Mouse (Mus musculus): ENCODE results near the gene Actr6. TPM values are rescaled to one million over a fixed set of nuclear protein-coding genes. Genes with fewer than 3 reads are reported as not detected.

Actr6 gene
- total and polyA plus RNA-seq, 3 experiments = 14.4 to 414 (median 15.3) TPM

- TF ChIP-seq MEF2A (IDR thresholded peaks at IDR 0.05; ENCODE audit: extremely low read depth, insufficient replicate concordance, low read depth, low read length, poor library complexity, severe bottlenecking) = no peak
These were observed 13.5 kb upstream of the Actr6 start (continued) for GRCm38 (mm10) chr10:89745666-89746020.

GRCm38 (mm10) chr10:89744871-89745665 is 13.0 kb upstream of the Actr6 start, which contains the start of gene Uhrf1bp1l:
TSS of gene Uhrf1bp1l (plus strand) at chr10:89744991.
- H3K27ac ChIP-seq (ENCODE audit: control insufficient read depth, low read depth, low read length) = peak within 1 kb of the TSS; percentile 63
- peak within 1 kb of the TSS; percentile 90 to 96 for H3K4me3 ChIP-seq (ENCODE audit: control insufficient read depth in 1 of 2, insufficient read depth in 1 of 2, low read depth in 2 of 2, low read length in 2 of 2)
- peaks cover 7 to 39% of the 10 kb centered on the region in 2 experiments for H3K4me1 ChIP-seq (ENCODE audit: control insufficient read depth in 1 of 2, insufficient read depth in 2 of 2, low read length in 2 of 2)
- H3K79me2 ChIP-seq (ENCODE audit: control insufficient read depth, insufficient read depth, low read length, poor library complexity) = peaks cover 27% of the 10 kb centered on the region
- no peaks in the 10 kb centered on the region for H3K9me3 ChIP-seq (replicated peaks; ENCODE audit: insufficient read depth, low read length)
- peaks cover 0 to 26% of the 10 kb centered on the region in 2 experiments; a peak in 2 of 4 replicates for H3K36me3 ChIP-seq (ENCODE audit: control insufficient read depth in 1 of 2, insufficient read depth in 2 of 2, low read length in 2 of 2)
- H3K9ac ChIP-seq (ENCODE audit: control insufficient read depth, low read depth, low read length, poor library complexity, severe bottlenecking) = peak within 1 kb of the TSS; percentile 99
- DNase-seq (ENCODE audit: low read depth, low spot score) = peak; percentile 92
- H3K27me3 ChIP-seq (ENCODE audit: control insufficient read depth in 1 of 2, insufficient read depth in 2 of 2, low read length in 2 of 2) = no peaks in the 10 kb centered on the region
- TF ChIP-seq TCF12 (IDR thresholded peaks at IDR 0.05; ENCODE audit: low read depth, low read length) (peak; percentile 40; the same call in 1 of the 2 replicates), MAZ (IDR thresholded peaks at IDR 0.05; ENCODE audit: low read depth, low read length) (peak; percentile 56; the same call in 1 of the 2 replicates), GABPA (IDR thresholded peaks at IDR 0.05; ENCODE audit: low read depth, low read length) (no peak), MYC (IDR thresholded peaks at IDR 0.05; ENCODE audit: low read depth, low read length) (no peak), MXI1 (IDR thresholded peaks at IDR 0.05; ENCODE audit: low read depth, low read length) (peak; percentile 67), ZC3H11A (IDR thresholded peaks at IDR 0.05; ENCODE audit: low read depth, low read length) (no peak), KAT2A (conservative IDR thresholded peaks at IDR 0.05; ENCODE audit: low read depth, low read length) (no peak), MAFK (IDR thresholded peaks at IDR 0.05; ENCODE audit: borderline replicate concordance, low read depth, low read length) (no peak), MYB (IDR thresholded peaks at IDR 0.05; ENCODE audit: low read depth, low read length) (no peak), ZMIZ1 (IDR thresholded peaks at IDR 0.05; ENCODE audit: low read depth, low read length) (peak; percentile 58; the same call in 1 of the 2 replicates), MEF2A (IDR thresholded peaks at IDR 0.05; ENCODE audit: extremely low read depth, insufficient replicate concordance, low read depth, low read length, poor library complexity, severe bottlenecking) (no peak), EP300 (IDR thresholded peaks at IDR 0.05; ENCODE audit: low read depth in 1 of 2, low read length in 2 of 2) (no peak), SMC3 (IDR thresholded peaks at IDR 0.05; ENCODE audit: low read depth, low read length) (no peak), SIN3A (IDR thresholded peaks at IDR 0.05; ENCODE audit: low read length) (peak; percentile 60; the same call in 1 of the 2 replicates), ZNF384 (IDR thresholded peaks at IDR 0.05; ENCODE audit: low read depth, low read length) (no peak), NRF1 (IDR thresholded peaks at IDR 0.05; ENCODE audit: insufficient read depth, low read depth, low read length, poor library complexity, severe bottlenecking) (no peak), USF2 (IDR thresholded peaks at IDR 0.05; ENCODE audit: borderline replicate concordance in 1 of 2, insufficient read depth in 1 of 2, low read depth in 1 of 2, low read length in 2 of 2) (no peak), POLR2AphosphoS2 (IDR thresholded peaks at IDR 0.05; ENCODE audit: low read length) (peak; percentile 58; the same call in 1 of the 2 replicates), GATA1 (IDR thresholded peaks at IDR 0.05; ENCODE audit: low read depth, low read length) (no peak), RAD21 (IDR thresholded peaks at IDR 0.05; ENCODE audit: low read depth, low read length) (no peak), BHLHE40 (IDR thresholded peaks at IDR 0.05; ENCODE audit: borderline replicate concordance, low read depth, low read length) (no peak), CHD2 (IDR thresholded peaks at IDR 0.05; ENCODE audit: low read length) (no peak), ELF1 (IDR thresholded peaks at IDR 0.05; ENCODE audit: low read depth, low read length) (peak; percentile 81), TAL1 (IDR thresholded peaks at IDR 0.05; ENCODE audit: low read length) (no peak), MAX (IDR thresholded peaks at IDR 0.05; ENCODE audit: low read length) (no peak), NELFE (IDR thresholded peaks at IDR 0.05; ENCODE audit: low read depth, low read length) (peak; percentile 77), UBTF (IDR thresholded peaks at IDR 0.05; ENCODE audit: borderline replicate concordance, insufficient read depth, low read depth, low read length) (0 out of 2 replicates have a peak, but pooled peaks have one; percentile 41), CTCF (IDR thresholded peaks at IDR 0.05 in 2 of 3, conservative IDR thresholded peaks at IDR 0.05 in 1 of 3; ENCODE audit: control insufficient read depth in 1 of 3, insufficient read depth in 1 of 3, low read depth in 2 of 3, low read length in 3 of 3, poor library complexity in 1 of 3, severe bottlenecking in 1 of 3) (peak in 1 of 3 experiments; percentile 20; a peak in 1 of 6 replicates), POLR2A (IDR thresholded peaks at IDR 0.05; ENCODE audit: control insufficient read depth in 1 of 2, insufficient read depth in 1 of 2, low read depth in 1 of 2, low read length in 2 of 2, poor library complexity in 1 of 2) (peak; percentile 79 to 97), ZKSCAN1 (IDR thresholded peaks at IDR 0.05; ENCODE audit: low read depth, low read length) (no peak), USF1 (IDR thresholded peaks at IDR 0.05; ENCODE audit: low read depth, low read length) (no peak), CHD1 (IDR thresholded peaks at IDR 0.05; ENCODE audit: low read depth, low read length) (no peak), ETS1 (IDR thresholded peaks at IDR 0.05; ENCODE audit: low read depth, low read length) (peak; percentile 21; the same call in 1 of the 2 replicates)
